Mouse (Mus musculus): ENCODE measurements around the gene Napsa.

- TF ChIP-seq ZC3H11A (IDR thresholded peaks at IDR 0.05; ENCODE audit: borderline replicate concordance, low read depth, low read length) (no peak), MAFK (IDR thresholded peaks at IDR 0.05; ENCODE audit: insufficient read depth, low read depth, low read length) (no peak), HCFC1 (IDR thresholded peaks at IDR 0.05; ENCODE audit: borderline replicate concordance, insufficient read depth, low read length) (no peak)
Measured at GRCm38 (mm10) chr7:44543071-44543470, 29.1 kb upstream of the Napsa start.
